Mouse (Mus musculus): ENCODE measurements around the gene Fbln7. TPM values are rescaled to one million over a fixed set of nuclear protein-coding genes. Genes with fewer than 3 reads are reported as not detected.

Fbln7 gene
- total RNA-seq, 2 experiments from 2014 or later, result not detected

Other genes with a start within 250 kb of the Fbln7 start
- 101 and 121 TPM in 2 replicates for gene Anapc1, start 175.6 kb upstream of the Fbln7 start, total RNA-seq (2015)
- gene Anapc1, start 175.6 kb upstream of the Fbln7 start, total RNA-seq (2017), result 99.2 and 116 TPM in 2 replicates
- gene Mertk, start 164.0 kb upstream of the Fbln7 start, total RNA-seq (2015), result 0.10 TPM in 1 of 2 replicates, not detected in the other
- 0.03 TPM in 1 of 2 replicates, not detected in the other for gene Mertk, start 164.0 kb upstream of the Fbln7 start, total RNA-seq (2017)
- gene Tmem87b, start 44.9 kb upstream of the Fbln7 start, total RNA-seq (2015), result 10.1 and 10.4 TPM in 2 replicates
- gene Tmem87b, start 44.9 kb upstream of the Fbln7 start, total RNA-seq (2017), result 19.4 and 24.2 TPM in 2 replicates
- 9.8 and 14.2 TPM in 2 replicates for gene Zc3h8, start 81.1 kb downstream of the Fbln7 start, total RNA-seq (2015)
- gene Zc3h8, start 81.1 kb downstream of the Fbln7 start, total RNA-seq (2017), result 10.1 and 13.7 TPM in 2 replicates
- gene Zc3h6, start 104.4 kb downstream of the Fbln7 start, total RNA-seq (2015), result 3.4 and 4.2 TPM in 2 replicates
- 1.2 and 3.4 TPM in 2 replicates for gene Zc3h6, start 104.4 kb downstream of the Fbln7 start, total RNA-seq (2017)
- 8.0 and 9.8 TPM in 2 replicates for gene Gm10762, start 104.7 kb downstream of the Fbln7 start, total RNA-seq (2015)
- gene Gm10762, start 104.7 kb downstream of the Fbln7 start, total RNA-seq (2017), result 5.0 and 5.5 TPM in 2 replicates
- gene Vinac1, start 185.2 kb downstream of the Fbln7 start, total RNA-seq (2015), result not detected in 2 replicates
- not detected in 2 replicates for gene Vinac1, start 185.2 kb downstream of the Fbln7 start, total RNA-seq (2017)
- 2.5 and 2.7 TPM in 2 replicates for gene Ttl, start 203.0 kb downstream of the Fbln7 start, total RNA-seq (2015)
- 3.0 and 4.9 TPM in 2 replicates for gene Ttl, start 203.0 kb downstream of the Fbln7 start, total RNA-seq (2017)
- 19.9 and 24.2 TPM in 2 replicates for gene Polr1b, start 238.0 kb downstream of the Fbln7 start, total RNA-seq (2015)
- gene Polr1b, start 238.0 kb downstream of the Fbln7 start, total RNA-seq (2017), result 40.6 and 42.3 TPM in 2 replicates